Mouse (Mus musculus): Measurements from ENCODE around the gene Tssk1. TPM values are rescaled to one million over a fixed set of nuclear protein-coding genes. Genes with fewer than 3 reads are reported as not detected.

Tssk1 gene
- polyA plus RNA-seq, 1 experiment from 2014 or later = 0.09 TPM

GRCm38 (mm10) chr16:17865293-17865692 is 28.7 kb upstream of the Tssk1 start:
- H3K36me3 ChIP-seq (ENCODE audit: control insufficient read depth, insufficient read depth, low read length) = peaks cover 4% of the 10 kb centered on the region
- H3K27ac ChIP-seq (ENCODE audit: low read length) = no peak overlapping the region
- no peaks in the 10 kb centered on the region for H3K27me3 ChIP-seq (ENCODE audit: control insufficient read depth, insufficient read depth, low read depth, low read length)
- no peak overlapping the region for H3K4me2 ChIP-seq (ENCODE audit: low read length)
- no peak overlapping the region for H3K4me3 ChIP-seq (ENCODE audit: low read depth, low read length)
- ATAC-seq = no peak
- WGBS = 95% methylated on average over 2 of the region's 2 CpGs
- H3K9me3 ChIP-seq (replicated peaks; ENCODE audit: control insufficient read depth, low read length, poor library complexity, severe bottlenecking) = no peaks in the 10 kb centered on the region
- H3K9ac ChIP-seq (ENCODE audit: low read depth, low read length) = no peak overlapping the region
- H3K4me1 ChIP-seq (ENCODE audit: control insufficient read depth, insufficient read depth, low read length) = 0 out of 2 replicates have a peak, but pooled peaks cover 6% of the 10 kb centered on the region

- WGBS = 75% methylated on average over 6 of the region's 6 CpGs
- H3K27ac ChIP-seq (ENCODE audit: low read length) = no peak overlapping the region
- no peak for ATAC-seq
Measured at GRCm38 (mm10) chr16:17865770-17866169, 28.3 kb upstream of the Tssk1 start.

GRCm38 (mm10) chr16:17871248-17871647 is 22.8 kb upstream of the Tssk1 start:
- Histone ChIP-seq H3K4me3 (ENCODE audit: low read depth, low read length) (no peak overlapping the region), H3K4me2 (ENCODE audit: low read length) (no peak overlapping the region), H3K4me1 (ENCODE audit: control insufficient read depth, insufficient read depth, low read length) (no peaks in the 10 kb centered on the region), H3K27ac (ENCODE audit: low read length) (no peak overlapping the region), H3K27me3 (ENCODE audit: control insufficient read depth, insufficient read depth, low read depth, low read length) (no peaks in the 10 kb centered on the region), H3K9me3 (replicated peaks; ENCODE audit: control insufficient read depth, low read length, poor library complexity, severe bottlenecking) (no peaks in the 10 kb centered on the region), H3K36me3 (ENCODE audit: control insufficient read depth, insufficient read depth, low read length) (peaks cover 13% of the 10 kb centered on the region), H3K9ac (ENCODE audit: low read depth, low read length) (no peak overlapping the region)
- WGBS = 89% methylated on average over 5 of the region's 5 CpGs
- no peak for ATAC-seq

More at GRCm38 (mm10) chr16:17865770-17866169, 28.3 kb upstream of the Tssk1 start:
- no peak overlapping the region for H3K9ac ChIP-seq (ENCODE audit: low read depth, low read length)
- H3K36me3 ChIP-seq (ENCODE audit: control insufficient read depth, insufficient read depth, low read length) = peaks cover 6% of the 10 kb centered on the region
- no peak overlapping the region for H3K4me2 ChIP-seq (ENCODE audit: low read length)
- H3K4me3 ChIP-seq (ENCODE audit: low read depth, low read length) = no peak overlapping the region
- 0 out of 2 replicates have a peak, but pooled peaks cover 6% of the 10 kb centered on the region for H3K4me1 ChIP-seq (ENCODE audit: control insufficient read depth, insufficient read depth, low read length)
- no peaks in the 10 kb centered on the region for H3K9me3 ChIP-seq (replicated peaks; ENCODE audit: control insufficient read depth, low read length, poor library complexity, severe bottlenecking)
- H3K27me3 ChIP-seq (ENCODE audit: control insufficient read depth, insufficient read depth, low read depth, low read length) = no peaks in the 10 kb centered on the region

- no peak overlapping the region for H3K4me3 ChIP-seq (ENCODE audit: low read depth, low read length)
- H3K9me3 ChIP-seq (replicated peaks; ENCODE audit: control insufficient read depth, low read length, poor library complexity, severe bottlenecking) = no peaks in the 10 kb centered on the region
- 76% methylated on average over 4 of the region's 4 CpGs for WGBS
- H3K27ac ChIP-seq (ENCODE audit: low read length) = no peak overlapping the region
- H3K27me3 ChIP-seq (ENCODE audit: control insufficient read depth, insufficient read depth, low read depth, low read length) = no peaks in the 10 kb centered on the region
- no peaks in the 10 kb centered on the region for H3K4me1 ChIP-seq (ENCODE audit: control insufficient read depth, insufficient read depth, low read length)
- no peak overlapping the region for H3K4me2 ChIP-seq (ENCODE audit: low read length)
- no peak overlapping the region for H3K9ac ChIP-seq (ENCODE audit: low read depth, low read length)
- peaks cover 16% of the 10 kb centered on the region for H3K36me3 ChIP-seq (ENCODE audit: control insufficient read depth, insufficient read depth, low read length)
- no peak for ATAC-seq
Measured at GRCm38 (mm10) chr16:17872995-17873394, 21.0 kb upstream of the Tssk1 start.

DNA sequence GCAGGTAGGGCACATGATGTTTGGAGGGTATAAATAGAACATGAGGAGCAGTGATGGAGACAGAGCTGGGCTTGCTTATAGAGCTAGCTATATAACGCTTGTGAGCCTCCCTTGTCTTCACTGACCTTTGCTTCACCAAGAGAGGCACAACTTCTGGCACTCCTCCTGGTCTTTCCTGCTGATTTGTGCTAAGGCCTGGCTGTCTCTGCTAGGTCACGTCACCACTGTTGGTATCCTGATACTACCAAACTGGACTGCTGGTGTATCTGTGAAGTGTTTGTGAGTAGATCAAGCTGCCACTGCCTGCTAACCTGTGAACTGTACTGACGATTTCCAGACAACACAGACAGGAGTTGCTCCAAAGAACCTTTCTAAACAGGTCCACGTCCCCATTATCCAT is 18.8 kb upstream of the Tssk1 start:
- no peak overlapping the region for H3K27ac ChIP-seq (ENCODE audit: low read length)
- H3K9ac ChIP-seq (ENCODE audit: low read depth, low read length) = no peak overlapping the region
- no peaks in the 10 kb centered on the region for H3K9me3 ChIP-seq (replicated peaks; ENCODE audit: control insufficient read depth, low read length, poor library complexity, severe bottlenecking)
- H3K4me2 ChIP-seq (ENCODE audit: low read length) = no peak overlapping the region
- no peaks in the 10 kb centered on the region for H3K4me1 ChIP-seq (ENCODE audit: control insufficient read depth, insufficient read depth, low read length)
- no peak for ATAC-seq
- WGBS = 95% methylated on average over 4 of the region's 4 CpGs
- H3K4me3 ChIP-seq (ENCODE audit: low read depth, low read length) = no peak overlapping the region
- H3K27me3 ChIP-seq (ENCODE audit: control insufficient read depth, insufficient read depth, low read depth, low read length) = no peaks in the 10 kb centered on the region
- peaks cover 14% of the 10 kb centered on the region; the same call in 1 of the 2 replicates for H3K36me3 ChIP-seq (ENCODE audit: control insufficient read depth, insufficient read depth, low read length)

GRCm38 (mm10) chr16:17876096-17876495 is 17.9 kb upstream of the Tssk1 start:
- H3K4me3 ChIP-seq (ENCODE audit: low read depth, low read length) = no peak overlapping the region
- H3K9me3 ChIP-seq (replicated peaks; ENCODE audit: control insufficient read depth, low read length, poor library complexity, severe bottlenecking) = no peaks in the 10 kb centered on the region
- WGBS = 97% methylated on average over 1 of the region's 1 CpGs
- no peak overlapping the region for H3K27ac ChIP-seq (ENCODE audit: low read length)
- H3K27me3 ChIP-seq (ENCODE audit: control insufficient read depth, insufficient read depth, low read depth, low read length) = no peaks in the 10 kb centered on the region
- no peak overlapping the region for H3K9ac ChIP-seq (ENCODE audit: low read depth, low read length)
- no peak for ATAC-seq
- H3K4me1 ChIP-seq (ENCODE audit: control insufficient read depth, insufficient read depth, low read length) = no peaks in the 10 kb centered on the region
- H3K36me3 ChIP-seq (ENCODE audit: control insufficient read depth, insufficient read depth, low read length) = peaks cover 10% of the 10 kb centered on the region; the same call in 1 of the 2 replicates
- no peak overlapping the region for H3K4me2 ChIP-seq (ENCODE audit: low read length)

DNA sequence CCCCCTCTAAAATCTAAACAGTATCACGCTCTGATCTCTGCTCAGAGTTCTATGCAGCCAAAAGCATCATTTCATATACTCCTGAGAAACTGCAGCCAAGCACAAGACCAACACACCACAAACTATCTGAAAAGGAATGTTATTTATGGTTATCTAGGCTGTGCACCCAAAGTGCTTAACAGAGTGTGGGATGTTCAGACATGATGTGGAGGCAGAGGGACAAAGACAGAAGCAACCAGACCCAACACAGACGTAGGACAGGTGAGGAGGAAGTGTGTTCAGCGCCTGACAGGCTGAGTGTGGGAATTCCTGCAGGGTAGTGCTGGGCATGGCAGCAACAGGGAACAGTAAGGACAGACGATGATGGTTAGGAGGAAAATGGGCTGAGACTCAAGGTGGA is 14.5 kb upstream of the Tssk1 start:
- no peaks in the 10 kb centered on the region for H3K4me1 ChIP-seq (ENCODE audit: control insufficient read depth, insufficient read depth, low read length)
- 96% methylated on average over 4 of the region's 4 CpGs for WGBS
- no peak overlapping the region for H3K27ac ChIP-seq (ENCODE audit: low read length)
- no peak for ATAC-seq
- H3K9me3 ChIP-seq (replicated peaks; ENCODE audit: control insufficient read depth, low read length, poor library complexity, severe bottlenecking) = no peaks in the 10 kb centered on the region
- H3K27me3 ChIP-seq (ENCODE audit: control insufficient read depth, insufficient read depth, low read depth, low read length) = no peaks in the 10 kb centered on the region
- H3K4me3 ChIP-seq (ENCODE audit: low read depth, low read length) = no peak overlapping the region
- H3K9ac ChIP-seq (ENCODE audit: low read depth, low read length) = no peak overlapping the region
- 0 out of 2 replicates have a peak, but pooled peaks cover 4% of the 10 kb centered on the region for H3K36me3 ChIP-seq (ENCODE audit: control insufficient read depth, insufficient read depth, low read length)
- H3K4me2 ChIP-seq (ENCODE audit: low read length) = no peak overlapping the region

DNA sequence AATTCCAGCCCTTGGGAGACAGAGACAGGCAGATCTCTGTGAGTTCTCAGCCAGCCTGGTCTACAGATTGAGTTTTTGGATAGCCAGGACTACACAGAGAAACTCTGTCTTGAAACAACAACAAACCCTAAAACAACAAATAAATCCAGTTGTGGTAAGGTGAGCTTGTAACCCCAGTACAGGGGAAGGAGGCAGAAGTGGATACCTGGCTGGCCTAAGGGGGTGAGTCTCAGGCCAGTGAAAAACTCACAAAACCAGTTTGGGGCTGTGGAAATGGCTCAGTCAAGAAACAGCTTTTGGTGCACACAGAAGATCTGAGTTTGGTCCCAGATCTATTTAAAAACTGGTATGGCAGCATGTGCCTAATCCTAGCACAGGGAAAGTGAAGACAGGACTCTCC is 11.8 kb upstream of the Tssk1 start:
- H3K9ac ChIP-seq (ENCODE audit: low read depth, low read length) = no peak overlapping the region
- H3K4me3 ChIP-seq (ENCODE audit: low read depth, low read length) = no peak overlapping the region
- H3K27me3 ChIP-seq (ENCODE audit: control insufficient read depth, insufficient read depth, low read depth, low read length) = no peaks in the 10 kb centered on the region
- no peaks in the 10 kb centered on the region; the same call in 1 of the 2 replicates for H3K4me1 ChIP-seq (ENCODE audit: control insufficient read depth, insufficient read depth, low read length)
- no peak overlapping the region for H3K4me2 ChIP-seq (ENCODE audit: low read length)
- no peaks in the 10 kb centered on the region for H3K9me3 ChIP-seq (replicated peaks; ENCODE audit: control insufficient read depth, low read length, poor library complexity, severe bottlenecking)
- 0 out of 2 replicates have a peak, but pooled peaks cover 2% of the 10 kb centered on the region for H3K36me3 ChIP-seq (ENCODE audit: control insufficient read depth, insufficient read depth, low read length)
- no peak for ATAC-seq
- H3K27ac ChIP-seq (ENCODE audit: low read length) = no peak overlapping the region

- H3K27ac ChIP-seq (ENCODE audit: low read length) = no peak overlapping the region
- H3K27me3 ChIP-seq (ENCODE audit: control insufficient read depth, insufficient read depth, low read depth, low read length) = no peaks in the 10 kb centered on the region
- WGBS = 94% methylated on average over 6 of the region's 6 CpGs
- H3K4me1 ChIP-seq (ENCODE audit: control insufficient read depth, insufficient read depth, low read length) = no peaks in the 10 kb centered on the region; the same call in 1 of the 2 replicates
- no peaks in the 10 kb centered on the region for H3K36me3 ChIP-seq (ENCODE audit: control insufficient read depth, insufficient read depth, low read length)
- H3K4me3 ChIP-seq (ENCODE audit: low read depth, low read length) = no peak overlapping the region
- no peaks in the 10 kb centered on the region for H3K9me3 ChIP-seq (replicated peaks; ENCODE audit: control insufficient read depth, low read length, poor library complexity, severe bottlenecking)
- no peak overlapping the region for H3K9ac ChIP-seq (ENCODE audit: low read depth, low read length)
- ATAC-seq = no peak
- no peak overlapping the region for H3K4me2 ChIP-seq (ENCODE audit: low read length)
Measured at GRCm38 (mm10) chr16:17884116-17884515, 9.9 kb upstream of the Tssk1 start.
